8 mouse cellular contexts compared by ENCODE assay signal in the genomic region with DNA sequence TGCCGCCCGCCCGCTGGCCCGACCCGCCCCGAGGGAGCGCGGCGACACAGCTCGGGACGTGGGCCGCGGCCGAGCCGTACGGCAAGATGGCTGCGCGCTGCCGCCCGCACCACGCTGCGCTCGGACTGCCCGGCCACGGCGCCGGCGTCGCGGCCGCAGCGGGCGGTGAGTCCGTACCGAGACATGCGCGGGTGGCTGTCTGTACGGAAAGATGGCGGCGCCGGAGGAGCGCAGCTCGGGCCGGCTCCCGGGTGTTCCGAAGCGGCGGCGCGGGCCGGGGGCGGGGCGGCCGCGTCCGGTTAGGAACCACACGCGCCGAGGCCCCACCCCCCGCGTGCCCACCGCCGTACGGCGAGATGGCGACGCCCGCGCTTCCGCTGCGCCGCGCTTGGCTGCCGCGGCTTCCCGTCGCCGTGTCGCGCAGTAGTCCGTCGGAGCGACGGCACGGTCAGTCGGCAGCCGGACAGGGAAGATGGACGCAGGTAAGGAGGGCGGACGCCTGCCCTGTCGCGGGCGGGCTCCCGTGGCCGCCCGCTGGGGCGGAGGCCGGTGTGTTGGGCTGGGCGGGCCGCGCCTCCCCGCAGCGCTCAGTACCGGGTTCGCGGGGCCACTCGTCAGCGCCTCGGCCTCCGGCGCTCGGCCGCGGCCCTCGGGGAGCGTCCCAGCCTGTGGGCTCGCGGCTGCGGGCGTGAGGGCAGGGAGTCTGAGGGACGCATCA. TPM values are rescaled to one million over a fixed set of nuclear protein-coding genes. Genes with fewer than 3 reads are reported as not detected.
DNase-seq lines count a peak whose midpoint lies in the region; ATAC-seq and TF ChIP-seq lines count a peak whose summit lies in the region.

A gene (minus strand): TSS at position 292 of the 718 bp plus-strand sequence.

- peak within 1 kb of the TSS; percentile 85 for H3K27ac ChIP-seq in embryonic facial prominence, embryonic 14.5 days (replicated peaks; ENCODE audit: low read depth, low read length)
- peak within 1 kb of the TSS; percentile 87 for H3K27ac ChIP-seq in heart, adult 2 months
- H3K27ac ChIP-seq in limb, embryonic 12.5 days = peak within 1 kb of the TSS; percentile 87
- H3K27ac ChIP-seq in midbrain, embryonic 14.5 days (replicated peaks; ENCODE audit: low read depth, low read length) = peak within 1 kb of the TSS; percentile 89

- H3K27me3 ChIP-seq in embryonic facial prominence, embryonic 14.5 days (replicated peaks; ENCODE audit: control insufficient read depth, insufficient read depth, low read length) = no peaks in the 10 kb centered on the region
- no peaks in the 10 kb centered on the region for H3K27me3 ChIP-seq in heart, adult 2 months (ENCODE audit: control insufficient read depth, insufficient read depth, low read length)
- H3K27me3 ChIP-seq in limb, embryonic 12.5 days = no peaks in the 10 kb centered on the region
- H3K27me3 ChIP-seq in midbrain, embryonic 14.5 days (ENCODE audit: control insufficient read depth, insufficient read depth, low read length) = no peaks in the 10 kb centered on the region

- peaks cover 9% of the 10 kb centered on the region for H3K36me3 ChIP-seq in embryonic facial prominence, embryonic 14.5 days (ENCODE audit: control insufficient read depth, insufficient read depth, low read length)
- no peaks in the 10 kb centered on the region; the same call in none of the 2 replicates for H3K36me3 ChIP-seq in heart, adult 2 months (ENCODE audit: control insufficient read depth, insufficient read depth, low read length)
- peaks cover 13% of the 10 kb centered on the region for H3K36me3 ChIP-seq in limb, embryonic 12.5 days
- peaks cover 9% of the 10 kb centered on the region for H3K36me3 ChIP-seq in midbrain, embryonic 14.5 days (ENCODE audit: control insufficient read depth, insufficient read depth, low read length)

- peaks cover 11% of the 10 kb centered on the region; the same call in 1 of the 2 replicates for H3K4me1 ChIP-seq in embryonic facial prominence, embryonic 14.5 days (ENCODE audit: control insufficient read depth, insufficient read depth, low read length)
- H3K4me1 ChIP-seq in heart, adult 2 months (ENCODE audit: control insufficient read depth, insufficient read depth, low read length) = peaks cover 3% of the 10 kb centered on the region; the same call in 1 of the 2 replicates
- peaks cover 11% of the 10 kb centered on the region for H3K4me1 ChIP-seq in limb, embryonic 12.5 days (replicated peaks)
- H3K4me1 ChIP-seq in midbrain, embryonic 14.5 days (ENCODE audit: control insufficient read depth, insufficient read depth, low read length) = peaks cover 14% of the 10 kb centered on the region; the same call in 1 of the 2 replicates

- no peak for TF ChIP-seq EP300 in heart, adult 2 months (IDR thresholded peaks at IDR 0.05; ENCODE audit: insufficient read depth, low read depth, low read length)

- ATAC-seq in embryonic facial prominence, embryonic 14.5 days (ENCODE audit: low read depth) = peak; percentile 95
- ATAC-seq in limb, embryonic 12.5 days (ENCODE audit: insufficient number of reproducible peaks, insufficient read depth, low FRiP score, low TSS enrichment, low read depth) = peak; percentile 88
- peak; percentile 95 for ATAC-seq in midbrain, embryonic 14.5 days (ENCODE audit: low FRiP score, low TSS enrichment)

- peak within 1 kb of the TSS; percentile 82 for H3K4me2 ChIP-seq in embryonic facial prominence, embryonic 14.5 days (ENCODE audit: low read depth, low read length)
- peak within 1 kb of the TSS; percentile 89 for H3K4me2 ChIP-seq in limb, embryonic 12.5 days
- H3K4me2 ChIP-seq in midbrain, embryonic 14.5 days (ENCODE audit: low read length) = peak within 1 kb of the TSS; percentile 86

- H3K4me3 ChIP-seq in embryonic facial prominence, embryonic 14.5 days (ENCODE audit: low read depth, low read length) = peak within 1 kb of the TSS; percentile 95
- H3K4me3 ChIP-seq in heart, adult 2 months = peak within 1 kb of the TSS; percentile 86
- peak within 1 kb of the TSS; percentile 95 for H3K4me3 ChIP-seq in limb, embryonic 12.5 days (replicated peaks)
- H3K4me3 ChIP-seq in midbrain, embryonic 14.5 days (replicated peaks; ENCODE audit: low read depth, low read length) = peak within 1 kb of the TSS; percentile 96

- no peaks in the 10 kb centered on the region for H3K9me3 ChIP-seq in embryonic facial prominence, embryonic 14.5 days (ENCODE audit: control insufficient read depth, low read length)
- H3K9me3 ChIP-seq in limb, embryonic 12.5 days = no peaks in the 10 kb centered on the region
- H3K9me3 ChIP-seq in midbrain, embryonic 14.5 days (ENCODE audit: control insufficient read depth, low read length) = no peaks in the 10 kb centered on the region

- peaks cover 9% of the 10 kb centered on the region for H3K79me2 ChIP-seq in heart, adult 2 months (replicated peaks; ENCODE audit: control insufficient read depth, insufficient read depth, low read length)

- WGBS in embryonic facial prominence, embryonic 14.5 days = under 1% methylated on average over 44 of the region's 121 CpGs
- under 1% methylated on average over 103 of the region's 121 CpGs for WGBS in heart, adult 2 months
- under 1% methylated on average over 96 of the region's 121 CpGs for WGBS in limb, embryonic 12.5 days
- under 1% methylated on average over 115 of the region's 121 CpGs for WGBS in midbrain, embryonic 14.5 days

- no peak for TF ChIP-seq CTCF in heart, adult 2 months (IDR thresholded peaks at IDR 0.05)

- peak; percentile 74; the same call in 1 of the 2 replicates for TF ChIP-seq POLR2A in heart, adult 2 months (IDR thresholded peaks at IDR 0.05; ENCODE audit: insufficient read depth, low read depth, low read length)

- DNase-seq in 3T3-L1 (ENCODE audit: low read depth, low spot score) = peak; percentile 78
- DNase-seq in adrenal gland, postnatal 4 days (ENCODE audit: low spot score in 2 of 2) = peak; percentile 81 to 86
- peak; percentile 95 for DNase-seq in embryonic facial prominence, embryonic 14.5 days (ENCODE audit: low spot score)
- DNase-seq in heart, adult 2 months = peak; percentile 95 to 97
- DNase-seq in kidney, adult 8-10 months = peak; percentile 93
- peak; percentile 97 for DNase-seq in midbrain, embryonic 14.5 days
- peak; percentile 81 for DNase-seq in spleen, adult 12 weeks (ENCODE audit: low spot score)

- intact Hi-C loops in heart, adult 2 months (cut with DNase I) = loop anchor here (2.0 to 10.0 kb wide), 4 partner anchors 48 to 310 kb away; a partner anchor contains a TSS

- H3K9ac ChIP-seq in embryonic facial prominence, embryonic 14.5 days (ENCODE audit: low read depth, low read length) = peak within 1 kb of the TSS; percentile 91
- peak within 1 kb of the TSS; percentile 88 for H3K9ac ChIP-seq in heart, adult 2 months (ENCODE audit: low read depth, low read length)
- H3K9ac ChIP-seq in limb, embryonic 12.5 days (replicated peaks) = peak within 1 kb of the TSS; percentile 89
- peak within 1 kb of the TSS; percentile 86 for H3K9ac ChIP-seq in midbrain, embryonic 14.5 days (replicated peaks; ENCODE audit: low read length)

RNA-seq across cellular contexts. Expression of the gene that starts here (rescaled TPM):
- 10 to 100 TPM; 61.4 to 61.9 TPM for total RNA-seq in adrenal gland, postnatal 4 days (2021)
- 44.9 and 45.8 TPM in 2 replicates for polyA plus RNA-seq in embryonic facial prominence, embryonic 14.5 days (2014; fragmentation: Nextera tagmentation; extraction: Ambion mirVana)
- 10 to 100 TPM; 75.0 to 80.4 TPM for total RNA-seq in heart, adult 2 months (2021)
- 69.0 and 76.9 TPM in 2 replicates for polyA plus RNA-seq in heart, adult 2 months (2012; rRNA removed)
- 52.8 and 53.1 TPM in 2 replicates for polyA plus RNA-seq in limb, embryonic 12.5 days (2016; fragmentation: Nextera tagmentation; extraction: Ambion mirVana)
- polyA plus RNA-seq in midbrain, embryonic 14.5 days (2014; fragmentation: Nextera tagmentation; extraction: Ambion mirVana) = 39.2 and 46.3 TPM in 2 replicates

Comparison
In these comparisons a context has a peak if more than half of its experiments do, and no peak if none do; other contexts are left out.
1. Peak in every context shown above with its lines: DNase-seq, ATAC-seq, H3K4me3 ChIP-seq and H3K27ac ChIP-seq.